Mouse (Mus musculus) adrenal gland (tissue): ENCODE measurements at regions not wholly inside any gene's neighbourhood (a gene's known extent, or its start where the extent isn't known, plus 50 kb on each side); places are given as distances from the start of the nearest gene placed in this dataset.

Source experiments
- intact Hi-C: fragments of 180-260 bp; cut with DNase I; formaldehyde crosslinking; loops from one replicate; pipeline ENCODE4 v1.15.1; 2025

- intact Hi-C loops: no loop called here
These were observed 403.6 kb upstream of the Rora start for GRCm38 (mm10) chr9:68250011-68250410.

DNA sequence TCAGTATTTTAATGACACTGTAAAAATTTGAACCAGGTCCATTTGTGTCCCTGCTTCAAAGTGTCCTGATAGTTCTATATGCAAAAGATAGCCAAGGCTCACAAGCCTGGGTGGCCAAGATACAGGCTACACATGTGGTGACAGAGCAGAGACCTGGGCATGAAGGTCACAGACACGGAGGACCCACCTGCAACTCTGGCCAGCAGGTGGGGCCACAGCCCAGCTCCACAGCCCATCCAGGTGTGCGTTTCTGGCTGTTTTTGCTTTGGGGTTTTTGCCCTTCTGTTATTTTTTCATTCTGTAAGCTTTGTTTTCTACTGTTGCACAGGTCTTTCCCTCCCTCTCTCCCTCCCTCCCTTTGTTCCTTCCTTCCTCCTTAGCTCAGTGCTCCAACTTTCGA, 399.4 kb upstream of the Rora start:
- intact Hi-C loops: no loop called here

- intact Hi-C loops: no loop called here
These were observed 385.0 kb upstream of the Rora start for GRCm38 (mm10) chr9:68268551-68268950.

DNA sequence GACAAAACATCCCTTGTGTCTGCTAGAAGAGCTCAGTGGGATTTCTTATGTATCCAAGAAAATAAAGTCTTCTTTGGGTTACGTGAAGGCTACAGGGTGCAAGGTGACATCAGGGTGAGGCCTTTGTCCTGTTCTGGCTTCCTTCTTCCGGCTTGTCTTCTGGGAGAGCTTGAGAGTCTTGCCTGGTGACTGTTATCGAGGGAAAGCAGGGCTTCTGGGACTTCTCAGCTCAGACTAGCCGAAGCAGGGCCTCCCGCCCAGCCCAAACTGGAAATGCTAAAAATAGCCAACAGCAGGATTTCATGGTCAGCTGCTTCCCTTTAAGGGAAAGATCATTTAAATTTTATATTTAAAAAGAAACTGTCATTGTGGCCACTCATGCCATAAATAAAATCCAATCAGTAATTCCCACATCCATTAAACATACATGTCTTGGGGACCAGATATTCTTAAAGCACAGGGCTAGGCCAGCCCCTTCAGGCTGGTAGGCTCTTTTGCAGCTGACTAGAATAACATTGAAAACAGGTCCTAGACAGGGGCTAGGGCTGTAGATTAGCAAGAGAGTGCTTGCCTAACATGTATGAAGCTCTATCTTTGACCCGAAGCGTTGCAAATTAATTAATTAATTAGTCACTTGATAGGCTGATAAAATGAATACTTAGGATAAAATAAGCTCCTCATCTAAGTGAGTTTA, 351.2 kb upstream of the Rora start:
- intact Hi-C loops: no loop called here

GRCm38 (mm10) chr9:68330721-68331120, 322.9 kb upstream of the Rora start:
- intact Hi-C loops: no loop called here

DNA sequence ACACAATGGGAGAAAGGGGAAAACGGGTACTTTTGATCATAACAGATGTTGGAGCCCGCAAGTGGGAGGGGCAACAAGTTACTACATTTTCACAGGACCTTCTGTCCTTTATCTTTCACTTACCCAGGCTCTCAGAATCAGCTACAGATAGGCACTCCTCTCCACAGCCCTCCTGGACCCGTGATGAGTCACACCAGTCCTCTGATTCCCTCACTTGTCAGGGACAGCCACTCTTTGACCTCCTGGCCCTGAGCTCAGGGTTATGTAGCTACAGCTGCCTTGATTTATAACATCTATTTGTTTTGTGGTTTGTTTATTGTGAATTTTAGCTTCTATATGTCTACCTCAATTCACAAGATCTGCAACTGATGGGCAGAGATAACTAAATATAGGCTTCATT, 312.7 kb upstream of the Rora start:
- intact Hi-C loops: no loop called here

DNA sequence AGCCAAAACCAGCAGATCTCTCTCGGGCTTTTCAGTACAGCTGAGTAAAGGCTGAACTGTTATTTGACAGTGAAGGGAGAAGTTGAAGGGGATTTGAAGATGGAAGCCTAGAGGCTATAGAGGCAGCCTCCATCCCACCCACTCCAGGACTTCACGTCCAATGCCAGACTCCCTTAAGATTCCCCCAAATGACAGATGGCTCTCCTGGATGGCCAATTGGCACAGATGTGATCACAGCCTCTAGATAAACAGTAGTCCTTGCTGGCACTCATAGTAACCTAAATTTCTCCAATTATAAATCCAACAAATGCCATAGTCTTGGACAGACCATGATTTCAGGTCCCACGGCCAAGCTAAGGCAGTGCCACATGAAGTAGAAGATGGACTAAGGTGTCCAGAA, 312.1 kb upstream of the Rora start:
- intact Hi-C loops: no loop called here

- intact Hi-C loops: no loop called here
These were observed 306.2 kb upstream of the Rora start for GRCm38 (mm10) chr9:68347426-68347825.

- intact Hi-C loops: no loop called here
These were observed 302.1 kb upstream of the Rora start for GRCm38 (mm10) chr9:68351466-68351865.

GRCm38 (mm10) chr9:68354470-68354869, 299.1 kb upstream of the Rora start:
- intact Hi-C loops: no loop called here

DNA sequence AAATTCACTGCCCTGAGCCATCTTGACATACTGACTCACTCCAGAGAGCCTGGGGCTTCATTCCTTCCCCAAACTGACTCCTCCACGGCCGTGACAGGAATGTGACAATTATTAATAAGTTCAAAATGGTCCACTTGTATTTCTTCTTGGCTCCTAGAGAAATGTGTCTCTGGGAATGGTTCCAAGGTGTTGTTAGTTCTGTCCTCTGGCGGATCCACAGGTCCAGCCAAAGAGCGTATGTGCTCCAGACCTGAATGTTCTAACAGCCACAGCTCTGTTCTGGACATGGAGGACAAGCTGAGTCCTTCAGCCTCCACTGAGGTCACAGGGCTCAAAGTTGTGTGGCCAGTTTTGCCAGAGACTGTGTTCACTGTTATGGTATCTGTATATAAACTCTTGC, 297.5 kb upstream of the Rora start:
- intact Hi-C loops: no loop called here

- intact Hi-C loops: no loop called here
These were observed 296.4 kb upstream of the Rora start for GRCm38 (mm10) chr9:68357231-68357630.

GRCm38 (mm10) chr9:68366973-68367372, 286.6 kb upstream of the Rora start:
- intact Hi-C loops: no loop called here

DNA sequence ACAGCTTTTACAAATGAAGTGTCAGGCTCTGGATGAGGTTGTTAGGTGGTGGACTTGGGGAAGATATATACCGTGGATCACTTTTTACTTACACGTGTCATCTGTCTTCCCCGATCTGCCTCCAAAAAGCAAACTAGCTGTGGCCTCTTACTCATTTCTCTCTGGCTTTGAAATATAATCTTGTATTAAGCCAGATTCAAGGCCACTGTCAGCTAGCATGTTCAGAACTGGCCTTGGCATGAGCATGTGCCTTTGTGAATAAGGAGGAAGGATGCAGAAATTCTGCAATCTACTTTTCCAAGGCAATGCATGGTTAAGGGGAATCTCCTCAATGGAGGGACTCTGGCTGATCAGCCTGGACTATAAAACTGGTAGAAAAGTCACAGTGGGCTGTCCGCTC, 286.0 kb upstream of the Rora start:
- intact Hi-C loops: no loop called here

DNA sequence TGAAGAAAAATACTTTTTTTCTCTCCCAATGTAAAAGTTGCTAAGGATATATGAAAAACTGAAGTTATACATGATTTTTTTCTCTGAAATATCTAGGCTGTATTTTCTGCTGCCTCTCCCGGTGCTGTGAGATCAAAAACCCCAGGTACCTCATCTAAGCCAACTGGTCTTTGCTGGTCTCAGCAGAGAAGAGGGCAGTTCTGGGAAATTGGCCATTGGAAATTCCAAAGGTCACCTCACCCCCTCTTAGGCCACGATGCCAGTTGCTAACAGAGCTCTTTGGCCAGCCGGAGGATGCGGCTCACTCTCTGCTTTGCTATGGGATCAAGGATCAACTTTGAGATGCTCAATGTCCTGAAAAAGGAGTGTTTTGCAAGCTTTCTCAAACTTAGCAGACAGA, 280.9 kb upstream of the Rora start:
- intact Hi-C loops: no loop called here

DNA sequence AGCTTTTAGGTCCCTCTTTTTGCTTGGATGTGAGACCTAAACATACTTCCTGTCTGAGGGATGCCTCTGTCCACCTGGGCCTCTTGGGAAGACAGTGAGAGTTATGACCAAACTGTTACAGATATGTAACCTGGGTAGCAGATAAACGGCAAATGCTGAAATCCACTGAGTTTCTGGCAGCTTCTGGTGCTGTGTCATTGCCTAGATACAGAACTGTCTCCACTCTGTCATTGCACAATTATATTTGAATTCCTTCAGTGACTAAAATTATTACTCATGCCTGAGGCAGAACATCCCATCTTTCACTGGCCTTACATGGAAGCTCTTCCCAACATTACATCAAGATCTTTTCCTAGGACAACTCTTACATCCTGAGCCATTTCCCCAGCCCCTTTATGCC, 277.4 kb upstream of the Rora start:
- intact Hi-C loops: no loop called here

GRCm38 (mm10) chr9:68381871-68382270, 271.7 kb upstream of the Rora start:
- intact Hi-C loops: loop anchor here (5.0 kb wide), 1 partner anchor 365 kb away; no protein-coding TSS in a partner anchor

DNA sequence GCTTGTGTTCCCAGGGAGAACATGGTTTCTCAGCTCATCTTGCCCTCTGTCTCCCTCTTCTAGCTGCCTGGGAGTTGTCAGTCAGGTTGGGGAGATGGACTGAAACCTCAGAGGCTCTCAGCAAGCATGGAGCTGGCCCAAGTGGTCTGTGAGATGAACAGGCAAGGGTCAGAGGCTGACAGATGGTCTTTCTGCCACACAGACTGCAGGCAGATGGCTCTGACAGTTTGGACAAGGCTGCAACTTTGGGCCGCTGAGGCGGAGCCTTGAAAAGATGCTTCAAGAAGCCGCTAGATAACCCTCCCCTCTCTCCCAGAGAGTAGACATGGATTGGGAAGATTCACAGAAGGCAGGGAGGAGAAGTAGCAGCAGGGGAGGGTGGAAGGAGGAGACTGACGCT, 252.7 kb upstream of the Rora start:
- intact Hi-C loops: loop anchor here (10.0 kb wide), 1 partner anchor 254 kb away; the partner anchor contains the start of gene Rora

- intact Hi-C loops: loop anchor here (10.0 kb wide), 1 partner anchor 252 kb away; the partner anchor contains the start of gene Rora
These were observed 251.3 kb upstream of the Rora start for GRCm38 (mm10) chr9:68402176-68402845.

DNA sequence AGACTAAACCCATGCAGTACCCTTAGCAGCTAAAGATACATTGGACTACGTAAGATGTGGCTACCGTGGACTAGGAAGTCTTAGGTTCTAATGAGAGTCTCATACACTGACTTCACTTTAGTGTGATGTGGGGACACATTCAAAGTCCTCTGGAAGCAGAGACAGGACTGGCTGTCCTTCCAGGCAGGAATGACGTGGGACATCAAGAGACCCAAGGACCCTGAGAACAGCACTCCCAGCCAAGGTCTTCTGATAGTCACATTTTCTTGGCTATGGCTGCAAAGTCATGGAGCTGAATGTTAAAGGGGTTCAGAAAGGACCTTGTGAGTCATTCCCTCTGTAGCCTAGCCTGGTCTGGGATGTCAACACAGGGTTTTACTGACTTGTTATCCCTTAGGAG, 250.6 kb upstream of the Rora start:
- intact Hi-C loops: loop anchor here (10.0 kb wide), 1 partner anchor 252 kb away; the partner anchor contains the start of gene Rora

DNA sequence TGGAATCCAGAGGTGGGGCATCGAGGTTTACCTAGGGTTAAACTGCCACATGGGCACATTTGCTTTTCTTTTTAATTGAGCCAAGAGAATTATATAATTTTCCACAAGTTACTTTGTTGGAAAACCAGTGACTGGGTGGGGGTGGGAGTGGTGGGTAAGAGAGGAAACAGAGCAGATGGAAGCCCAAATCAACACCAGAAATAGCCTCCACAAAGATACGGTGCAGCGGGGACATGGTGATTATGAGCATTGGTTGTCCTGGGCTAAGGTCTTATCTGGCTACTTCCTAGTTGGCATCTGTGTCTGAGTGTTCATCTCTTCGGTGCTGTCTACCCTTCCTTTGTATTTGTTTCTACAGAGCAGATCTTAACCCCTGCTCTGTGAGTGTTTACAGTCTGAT, 250.1 kb upstream of the Rora start:
- intact Hi-C loops: loop anchor here (10.0 kb wide), 1 partner anchor 251 kb away; the partner anchor contains the start of gene Rora

DNA sequence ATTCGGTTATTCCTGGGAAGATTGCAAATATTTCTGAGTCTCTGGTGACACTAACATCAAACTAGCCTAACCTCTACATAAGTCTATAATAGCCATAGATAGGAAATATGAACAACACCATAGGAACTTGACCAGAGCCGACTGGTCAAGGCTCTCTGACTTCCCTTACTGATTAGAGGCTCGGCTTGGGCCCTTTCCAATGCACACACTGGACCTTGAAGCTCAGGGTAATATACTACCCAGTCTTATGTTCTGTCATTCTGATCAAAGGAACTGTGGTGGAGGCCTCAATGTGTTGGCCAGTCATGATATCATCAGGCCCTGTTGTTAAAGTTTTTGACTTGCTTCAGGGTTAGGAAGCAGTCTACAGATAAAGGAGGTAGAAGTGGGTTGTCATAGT, 243.8 kb upstream of the Rora start:
- intact Hi-C loops: loop anchor here (10.0 kb wide), 1 partner anchor 245 kb away; the partner anchor contains the start of gene Rora

- intact Hi-C loops: no loop called here
These were observed 227.3 kb upstream of the Rora start for GRCm38 (mm10) chr9:68426286-68426685.
